ENCODE assay signal across 10 mouse cellular contexts in genomic region chr11:119080461-119081147, GRCm38 (mm10). TPM values are rescaled to one million over a fixed set of nuclear protein-coding genes. Genes with fewer than 3 reads are reported as not detected.
DNase-seq lines count a peak whose midpoint lies in the region; ATAC-seq and TF ChIP-seq lines count a peak whose summit lies in the region.
"Had no signal": no experiment of that assay in that cellular context is flagged by ENCODE, and none has a peak within 500 bp of the region (broad histone marks: within the 10 kb centered on the region; RNA-seq: fewer than 3 reads in every experiment).

No protein-coding gene starts in this region.

- H3K27me3 ChIP-seq in E14TG2a.4 (ENCODE audit: insufficient read depth, low read length): peaks cover 93% of the 10 kb centered on the region
- peaks cover 36% of the 10 kb centered on the region for H3K27me3 ChIP-seq in ES-Bruce4 (ENCODE audit: control insufficient read depth, insufficient read depth, low read length, poor library complexity, severe bottlenecking)
- peaks cover 3% of the 10 kb centered on the region; the same call in 1 of the 2 replicates for H3K27me3 ChIP-seq in forebrain, embryonic 16.5 days (replicated peaks; ENCODE audit: control insufficient read depth, insufficient read depth, low read length)
- peaks cover 44% of the 10 kb centered on the region for H3K27me3 ChIP-seq in limb, embryonic 13.5 days

- TF ChIP-seq CTCF in E14TG2a.4 (conservative IDR thresholded peaks at IDR 0.05; ENCODE audit: low read length): no peak
- no peak for TF ChIP-seq CTCF in ES-Bruce4 (IDR thresholded peaks at IDR 0.05; ENCODE audit: low read depth, low read length)

- no peak overlapping the region for H3K9ac ChIP-seq in ES-Bruce4 (ENCODE audit: low read depth, poor library complexity, severe bottlenecking)
- no peak overlapping the region; the same call in 1 of the 2 replicates for H3K9ac ChIP-seq in forebrain, embryonic 16.5 days (replicated peaks; ENCODE audit: low read depth, low read length)
- peak overlapping the region; percentile 25; the same call in 1 of the 2 replicates for H3K9ac ChIP-seq in limb, embryonic 13.5 days
- H3K9ac ChIP-seq: liver, embryonic 13.5 days had no signal

- no peak for DNase-seq in ovary, postnatal 36 days (ENCODE audit: low spot score)
- DNase-seq in layer of hippocampus, adult 11-12 months (ENCODE audit: low spot score): no peak
- DNase-seq in spleen, postnatal 4 days (ENCODE audit: low spot score in 2 of 2): no peak
- DNase-seq in thymus, postnatal 14 days: no peak
- DNase-seq: liver, embryonic 13.5 days had no signal

- TF ChIP-seq POLR2A in ES-Bruce4 (IDR thresholded peaks at IDR 0.05; ENCODE audit: insufficient read depth, low read length): no peak

- no peak for ATAC-seq in forebrain, embryonic 16.5 days
- ATAC-seq in limb, embryonic 13.5 days (ENCODE audit: low FRiP score, low read depth): no peak

- H3K27ac ChIP-seq in ES-Bruce4 (ENCODE audit: insufficient read depth, low read length): no peak overlapping the region
- H3K27ac ChIP-seq in forebrain, embryonic 16.5 days (ENCODE audit: low read length): no peak overlapping the region
- H3K27ac ChIP-seq in limb, embryonic 13.5 days: no peak overlapping the region
- H3K27ac ChIP-seq: liver, embryonic 13.5 days had no signal

- H3K36me3 ChIP-seq in E14TG2a.4 (ENCODE audit: insufficient read depth, low read length) (no peaks in the 10 kb centered on the region), ES-Bruce4 (ENCODE audit: control insufficient read depth, insufficient read depth, low read length, poor library complexity, severe bottlenecking) (no peaks in the 10 kb centered on the region)
- no peaks in the 10 kb centered on the region; the same call in 1 of the 2 replicates for H3K36me3 ChIP-seq in forebrain, embryonic 16.5 days (ENCODE audit: control insufficient read depth, insufficient read depth)
- H3K36me3 ChIP-seq in limb, embryonic 13.5 days: peaks cover 34% of the 10 kb centered on the region

- WGBS in forebrain, embryonic 16.5 days: 34% methylated on average over 33 of the region's 33 CpGs
- WGBS in limb, embryonic 13.5 days: 33% methylated on average over 33 of the region's 33 CpGs

- H3K4me3 ChIP-seq in E14TG2a.4 (replicated peaks; ENCODE audit: low read length): peak overlapping the region; percentile 56
- H3K4me3 ChIP-seq in ES-Bruce4 (ENCODE audit: low read depth, low read length): peak overlapping the region; percentile 11; the same call in 1 of the 2 replicates
- H3K4me3 ChIP-seq in forebrain, embryonic 16.5 days (replicated peaks; ENCODE audit: low read length): peak overlapping the region; percentile 6
- peak overlapping the region; percentile 25 for H3K4me3 ChIP-seq in limb, embryonic 13.5 days
- H3K4me3 ChIP-seq: heart, embryonic 12.5 days; liver, embryonic 13.5 days had no signal

- TF ChIP-seq EP300 in ES-Bruce4 (IDR thresholded peaks at IDR 0.05; ENCODE audit: insufficient read depth, low read depth, low read length): no peak

- peaks cover 66% of the 10 kb centered on the region for H3K4me1 ChIP-seq in E14TG2a.4 (replicated peaks; ENCODE audit: low read depth, low read length)
- no peaks in the 10 kb centered on the region for H3K4me1 ChIP-seq in ES-Bruce4 (ENCODE audit: control insufficient read depth, insufficient read depth, low read length)
- H3K4me1 ChIP-seq in forebrain, embryonic 16.5 days (replicated peaks; ENCODE audit: control insufficient read depth, insufficient read depth, low read length): peaks cover 63% of the 10 kb centered on the region
- peaks cover 65% of the 10 kb centered on the region for H3K4me1 ChIP-seq in limb, embryonic 13.5 days

- H3K4me2 ChIP-seq in forebrain, embryonic 16.5 days (ENCODE audit: low read length): peak overlapping the region; percentile 28
- peak overlapping the region; percentile 45 for H3K4me2 ChIP-seq in limb, embryonic 13.5 days (replicated peaks)
- H3K4me2 ChIP-seq: liver, embryonic 13.5 days had no signal

- H3K9me3 ChIP-seq in E14TG2a.4 (ENCODE audit: low read length) (peaks cover 7% of the 10 kb centered on the region; the same call in 1 of the 2 replicates), ES-Bruce4 (replicated peaks; ENCODE audit: control insufficient read depth, insufficient read depth, low read length, poor library complexity, severe bottlenecking) (no peaks in the 10 kb centered on the region)
- H3K9me3 ChIP-seq in forebrain, embryonic 16.5 days (ENCODE audit: control insufficient read depth, low read length): 0 out of 2 replicates have a peak, but pooled peaks cover 2% of the 10 kb centered on the region
- H3K9me3 ChIP-seq in limb, embryonic 13.5 days: no peaks in the 10 kb centered on the region
- H3K9me3 ChIP-seq: heart, embryonic 12.5 days; liver, embryonic 13.5 days had no signal

RNA-seq across cellular contexts. Expression of gene Cbx4, which starts 5.4 kb away (rescaled TPM):
- 0.32 and 0.46 TPM in 2 replicates for polyA plus RNA-seq in ES-Bruce4 (2011; ENCODE audit: insufficient read depth, insufficient read length, low read depth, missing spikeins)
- polyA plus RNA-seq in forebrain, embryonic 16.5 days (2015; fragmentation: Nextera tagmentation; extraction: Ambion mirVana): 18.1 and 18.5 TPM in 2 replicates
- 10.7 and 11.3 TPM in 2 replicates for polyA plus RNA-seq in limb, embryonic 13.5 days (2015; fragmentation: Nextera tagmentation; extraction: Ambion mirVana)

RNA-seq across cellular contexts. Expression of gene Cbx8, which starts 39.8 kb away (rescaled TPM):
- polyA plus RNA-seq in ES-Bruce4 (2011; ENCODE audit: insufficient read depth, insufficient read length, low read depth, missing spikeins): 0.75 and 1.7 TPM in 2 replicates
- 12.3 and 13.4 TPM in 2 replicates for polyA plus RNA-seq in forebrain, embryonic 16.5 days (2015; fragmentation: Nextera tagmentation; extraction: Ambion mirVana)
- 9.4 and 10.6 TPM in 2 replicates for polyA plus RNA-seq in limb, embryonic 13.5 days (2015; fragmentation: Nextera tagmentation; extraction: Ambion mirVana)

RNA-seq across cellular contexts. Expression of gene Cbx2, which starts 57.8 kb away (rescaled TPM):
- polyA plus RNA-seq in ES-Bruce4 (2011; ENCODE audit: insufficient read depth, insufficient read length, low read depth, missing spikeins): 11.6 and 12.9 TPM in 2 replicates
- 24.9 and 26.7 TPM in 2 replicates for polyA plus RNA-seq in forebrain, embryonic 16.5 days (2015; fragmentation: Nextera tagmentation; extraction: Ambion mirVana)
- 62.8 and 66.7 TPM in 2 replicates for polyA plus RNA-seq in limb, embryonic 13.5 days (2015; fragmentation: Nextera tagmentation; extraction: Ambion mirVana)

Comparison
In these comparisons a context has a peak if more than half of its experiments do, and no peak if none do; other contexts are left out.
1. H3K4me3 ChIP-seq: peak in every context shown above with its lines; median percentile 56 in E14TG2a.4; 25 in limb, embryonic 13.5 days; 11 in ES-Bruce4; 6 in forebrain, embryonic 16.5 days.